Mouse (Mus musculus) kidney, postnatal 25 days (tissue): ENCODE results near the gene Ranbp9.
A peak's percentile ranks its signal among the peaks of the same experiment; 100 is the strongest.
"Not testable (repeated sequence)": the region's sequence is repeated elsewhere in the genome, so short reads cannot be mapped to it uniquely, and the experiment has no call there.

Source experiments
- DNase-seq, 2 experiments: peaks; one replicate each; pipeline ENCODE4 v3.0.0; 2021; ENCODE audit warnings: mixed read lengths in 2 of 2

Ranbp9 gene

GRCm38 (mm10) chr13:43495645-43496044 lies 14.6 kb upstream of the Ranbp9 start:
- no peak for DNase-seq

DNA sequence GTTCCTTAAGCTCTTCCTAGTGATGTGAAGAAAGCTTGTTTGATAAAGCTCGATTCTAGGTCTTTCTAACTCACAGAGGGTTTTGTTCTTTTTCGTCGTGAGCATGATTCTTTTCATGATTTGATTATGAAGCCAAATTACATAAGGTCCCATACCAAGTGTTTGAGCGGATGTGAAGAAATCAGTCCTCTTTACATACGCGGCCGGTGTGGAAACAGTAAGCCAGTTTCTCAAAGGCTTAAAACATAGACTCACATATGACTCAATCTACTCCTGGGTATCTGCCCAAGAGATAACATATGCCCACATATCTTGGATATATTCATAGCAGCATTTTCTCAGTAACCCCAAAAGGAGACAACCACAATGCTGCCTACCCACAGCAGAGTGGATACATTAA lies 12.6 kb upstream of the Ranbp9 start:
- DNase-seq = no peak

DNA sequence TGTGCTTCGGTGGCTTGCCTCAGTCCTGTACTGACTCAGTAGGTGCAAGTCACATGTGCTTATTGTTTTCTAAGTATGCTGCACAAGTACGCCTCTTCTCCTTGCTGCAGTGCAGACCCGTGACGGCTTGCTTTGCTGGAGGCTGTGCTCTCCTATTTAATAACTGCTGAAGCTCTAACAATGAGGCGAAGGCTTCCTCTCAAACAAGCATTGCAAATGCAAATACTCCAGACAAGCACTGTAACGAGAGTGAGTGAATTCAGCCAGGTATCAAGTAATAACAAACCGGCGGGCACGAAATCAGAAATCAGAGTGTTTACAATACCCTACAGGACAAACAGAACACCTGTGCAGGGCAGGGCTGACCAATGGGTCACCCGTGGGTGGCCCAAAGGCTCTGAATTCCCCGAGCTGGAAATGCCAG lies 12.0 kb upstream of the Ranbp9 start:
- DNase-seq = no peak

GRCm38 (mm10) chr13:43486501-43487213 lies 5.6 kb upstream of the Ranbp9 start:
- DNase-seq = no peak

- DNase-seq = no peak
Observed at GRCm38 (mm10) chr13:43485278-43485976, 4.3 kb upstream of the Ranbp9 start.

GRCm38 (mm10) chr13:43482782-43483181 lies 1.7 kb upstream of the Ranbp9 start:
- DNase-seq = no peak

GRCm38 (mm10) chr13:43481859-43482245 lies 770 bp upstream of the Ranbp9 start:
- peak in 1 of 2 experiments; percentile 9 for DNase-seq

GRCm38 (mm10) chr13:43480595-43480956 lies 506 bp downstream of the Ranbp9 start:
- DNase-seq = no peak

- peak; percentile 30 to 58 for DNase-seq
Observed at GRCm38 (mm10) chr13:43479767-43480571, 1.1 kb downstream of the Ranbp9 start.

DNA sequence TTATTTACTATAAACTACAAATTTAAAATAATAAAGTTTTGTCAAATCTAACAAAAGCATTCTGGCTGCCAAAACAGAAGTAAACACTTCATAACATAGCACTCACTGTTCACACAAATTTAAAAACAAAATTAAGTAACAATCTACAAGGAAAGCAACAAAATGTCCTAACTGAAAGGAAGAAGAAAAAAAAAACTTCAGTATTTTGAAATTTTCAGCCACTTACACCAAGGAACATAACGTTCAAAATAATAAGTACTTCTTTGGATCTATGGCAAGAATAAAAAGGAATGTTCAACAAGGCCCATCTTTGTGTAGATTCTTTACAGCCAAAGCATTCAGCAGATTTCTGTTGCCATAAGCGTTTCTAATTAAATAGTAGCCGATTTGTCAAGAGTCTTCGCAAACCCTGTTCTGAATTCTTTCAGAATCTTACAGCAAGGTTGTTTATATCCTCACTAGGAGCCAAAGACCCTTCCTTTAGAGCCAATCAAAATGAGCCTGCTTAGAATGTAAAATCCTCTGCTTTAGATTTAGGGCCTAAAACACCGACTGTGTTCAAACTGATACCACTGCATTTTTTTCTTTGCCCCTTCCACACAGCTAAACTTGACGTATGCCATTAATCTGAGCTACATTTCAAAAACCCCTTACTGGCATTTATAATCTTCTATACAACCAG lies 1.9 kb downstream of the Ranbp9 start:
- no peak for DNase-seq

- DNase-seq = peak in 1 of 2 experiments; percentile 28
Observed at GRCm38 (mm10) chr13:43478586-43478985, 2.5 kb downstream of the Ranbp9 start.

- DNase-seq = no peak
Observed at GRCm38 (mm10) chr13:43477098-43477697, 3.9 kb downstream of the Ranbp9 start.

DNA sequence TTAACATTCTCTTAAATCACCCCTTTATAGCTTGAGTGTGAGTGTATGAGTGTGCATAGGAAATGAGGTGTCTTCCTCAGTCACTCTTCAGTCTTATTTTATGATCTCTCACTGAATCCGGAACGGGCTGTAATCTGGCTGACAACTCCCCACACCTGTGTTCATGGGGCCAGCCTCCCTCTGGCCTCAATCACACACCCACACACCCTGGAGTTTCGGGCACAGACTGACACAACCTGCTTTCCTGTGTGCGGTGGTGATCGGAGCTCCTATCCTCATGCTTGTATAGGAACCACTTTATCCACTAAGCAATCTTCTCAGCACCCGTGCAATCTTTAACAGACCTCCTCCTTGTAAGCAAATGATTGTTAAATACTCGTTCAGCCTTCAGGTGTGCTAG lies 4.9 kb downstream of the Ranbp9 start:
- no peak for DNase-seq

DNA sequence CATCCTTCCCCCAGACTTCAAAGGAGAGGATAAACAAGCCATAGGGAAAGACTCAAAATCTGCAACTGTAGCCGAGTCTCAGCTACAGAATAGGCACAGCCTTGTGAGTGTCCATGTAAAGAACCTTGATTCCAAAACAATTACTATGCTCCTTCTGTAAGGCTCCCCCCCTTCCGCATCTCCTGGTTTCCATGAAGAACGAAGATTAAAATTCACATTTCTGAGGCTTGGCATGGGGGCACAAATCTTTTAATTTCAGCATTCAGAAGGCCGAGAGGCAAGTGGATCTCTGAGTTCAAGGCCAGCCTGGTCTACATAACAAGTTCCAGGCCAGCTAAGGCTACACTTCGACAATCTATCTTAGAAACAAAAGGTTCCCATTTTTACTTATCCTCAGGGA lies 6.4 kb downstream of the Ranbp9 start:
- no peak for DNase-seq

DNA sequence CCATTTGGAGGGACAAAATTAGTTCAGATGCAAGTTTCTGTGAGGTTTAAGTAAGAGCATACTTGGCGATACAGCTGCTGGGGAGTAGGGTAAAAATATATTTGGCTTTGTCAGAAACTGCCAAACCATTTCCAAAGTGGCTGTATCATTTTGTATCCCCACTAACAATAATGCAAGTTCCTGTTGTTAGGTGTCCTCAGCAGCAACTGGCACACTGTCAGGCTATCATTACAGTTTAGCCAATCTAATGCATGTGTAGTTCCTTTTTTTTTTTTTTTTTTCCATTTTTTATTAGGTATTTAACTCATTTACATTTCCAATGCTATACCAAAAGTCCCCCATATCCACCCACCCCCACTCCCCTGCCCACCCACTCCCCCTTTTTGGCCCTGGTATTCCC lies 9.2 kb downstream of the Ranbp9 start:
- DNase-seq = not testable (repeated sequence)

GRCm38 (mm10) chr13:43469607-43470006 lies 11.5 kb downstream of the Ranbp9 start:
- no peak for DNase-seq

DNA sequence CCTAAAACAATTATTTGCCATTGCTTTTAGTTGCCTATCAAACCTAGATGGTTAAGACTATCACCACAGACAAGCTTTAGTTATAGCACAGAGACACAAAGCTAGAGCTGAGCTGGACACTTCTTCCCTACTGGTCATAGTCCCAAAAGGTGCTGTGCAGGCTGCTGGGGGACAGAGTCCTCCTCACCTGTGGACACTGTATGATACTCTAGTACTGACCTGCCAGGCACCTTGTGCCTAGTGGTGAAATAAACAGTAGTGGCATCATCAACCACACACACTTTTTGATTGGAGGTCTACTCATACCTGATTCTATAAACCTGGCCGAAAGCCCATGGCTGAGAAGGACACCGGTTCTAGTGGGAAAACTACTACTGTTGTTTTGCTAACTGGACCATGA lies 16.5 kb downstream of the Ranbp9 start:
- DNase-seq = no peak

DNA sequence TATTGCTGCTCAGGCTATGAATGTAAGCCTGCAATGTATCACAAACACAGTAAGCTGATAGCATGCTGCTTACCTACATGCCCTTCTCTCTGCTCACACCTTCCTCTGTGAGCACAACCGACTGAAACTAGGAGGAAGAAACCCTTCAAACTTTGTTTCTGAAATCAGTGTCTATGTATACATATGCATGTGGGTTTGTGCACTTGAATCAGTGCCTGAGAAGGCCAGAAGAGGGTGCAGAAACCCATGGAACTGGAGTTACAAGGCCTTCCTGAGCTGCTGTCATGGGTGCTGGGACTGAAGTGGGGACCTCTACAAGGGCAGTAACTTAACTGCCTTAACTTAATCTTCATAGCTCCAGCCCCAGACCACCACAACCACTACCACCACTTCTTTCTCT lies 23.9 kb downstream of the Ranbp9 start:
- DNase-seq = no peak

DNA sequence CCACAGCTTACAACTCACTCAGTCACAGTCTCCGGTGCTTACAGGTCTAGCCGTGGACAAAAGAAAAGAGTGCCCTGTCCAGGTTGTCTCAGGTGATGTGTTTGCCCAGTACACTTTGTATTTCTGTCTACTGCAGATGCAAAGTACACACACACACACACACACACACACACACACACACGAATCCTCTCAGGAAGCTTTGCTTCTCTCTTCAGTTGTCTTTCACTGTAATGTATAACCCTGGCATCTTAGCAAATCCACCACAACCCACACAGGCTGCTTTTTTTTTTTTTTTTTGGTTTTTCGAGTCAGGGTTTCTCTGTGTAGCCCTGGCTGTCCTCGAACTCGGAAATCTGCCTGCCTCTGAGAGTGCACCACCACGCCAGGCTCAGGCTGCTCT lies 26.7 kb downstream of the Ranbp9 start:
- DNase-seq = no peak

- no peak for DNase-seq
Observed at GRCm38 (mm10) chr13:43452843-43453605, 28.1 kb downstream of the Ranbp9 start.

DNA sequence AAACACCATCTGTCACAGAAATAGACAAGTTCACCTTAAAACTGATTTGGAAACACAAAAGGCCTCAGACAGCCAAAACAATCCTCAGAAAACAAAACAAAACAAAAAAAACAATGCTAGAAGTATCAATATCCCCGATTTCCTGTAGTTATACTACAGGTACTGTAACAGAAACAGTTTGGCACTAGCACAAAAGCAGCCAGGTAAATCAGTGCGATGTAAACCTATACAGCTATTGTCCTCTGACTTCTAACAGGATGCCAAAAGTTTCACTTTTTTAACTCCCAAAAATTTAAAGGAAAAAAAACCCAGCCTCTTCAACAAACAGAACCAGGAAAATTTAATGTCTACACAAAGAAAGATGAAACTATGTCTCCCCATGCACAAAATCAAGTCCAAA lies 28.9 kb downstream of the Ranbp9 start:
- DNase-seq = no peak

DNA sequence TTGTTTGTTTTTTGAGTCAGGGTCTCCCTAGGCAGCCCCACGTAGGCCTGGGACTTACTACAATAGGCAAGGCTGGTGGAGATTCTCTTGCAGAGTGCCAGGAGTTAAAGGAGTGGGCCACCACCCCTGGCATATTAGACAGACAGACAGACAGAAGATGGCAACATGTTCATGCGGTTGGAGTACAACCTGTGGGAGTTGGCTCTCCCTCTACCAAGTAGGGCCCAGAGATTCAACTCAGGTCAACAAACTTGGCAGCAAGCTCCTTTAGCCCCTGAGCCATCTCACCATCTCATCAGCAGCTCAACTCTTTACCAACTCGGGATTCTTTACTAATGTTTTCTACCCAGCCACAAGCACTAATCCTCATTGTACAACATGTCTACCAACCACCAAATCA lies 30.4 kb downstream of the Ranbp9 start:
- DNase-seq = no peak
